Mouse (Mus musculus) intestine, postnatal 0 days (tissue): ENCODE measurements around the gene Itgb1bp2. TPM values are rescaled to one million over a fixed set of nuclear protein-coding genes. Genes with fewer than 3 reads are reported as not detected.
"Not testable (repeated sequence)": the region's sequence is repeated elsewhere in the genome, so short reads cannot be mapped to it uniquely, and the experiment has no call there.

Experiments used
- ATAC-seq: fragments of 200-750 bp; cut with Nextera tagmentation; 2 replicates; pipeline ENCODE4 v1.8.0; 2017; ENCODE audit warnings: mild to moderate bottlenecking, moderate TSS enrichment, moderate library complexity
- H3K27ac ChIP-seq: fragments of 300-500 bp; sonication (generic); 2 replicates; pipeline ENCODE4 v1.5.1; 2014; ENCODE audit warnings: mild to moderate bottlenecking, low read depth, low read length, moderate library complexity
- H3K27me3 ChIP-seq: fragments of 300-500 bp; sonication (generic); replicated peaks from 2 replicates; pipeline ENCODE4 v1.6.1; 2014; ENCODE audit warnings: low read length, mixed read lengths; ENCODE audit not compliant: control insufficient read depth, insufficient read depth
- H3K36me3 ChIP-seq: fragments of 300-500 bp; sonication (generic); 2 replicates; pipeline ENCODE4 v1.6.1; 2014; ENCODE audit warnings: mild to moderate bottlenecking, moderate library complexity; ENCODE audit not compliant: control insufficient read depth, insufficient read depth
- H3K4me1 ChIP-seq: fragments of 300-500 bp; sonication (generic); replicated peaks from 2 replicates; pipeline ENCODE4 v1.6.1; 2014; ENCODE audit warnings: antibody characterized with exemption, low read length, mixed read lengths; ENCODE audit not compliant: control insufficient read depth, insufficient read depth
- H3K4me2 ChIP-seq: fragments of 300-500 bp; sonication (generic); replicated peaks from 2 replicates; pipeline ENCODE4 v1.6.1; 2014; ENCODE audit warnings: low read depth, mild to moderate bottlenecking, moderate library complexity
- H3K4me3 ChIP-seq: fragments of 300-500 bp; sonication (generic); 2 replicates; pipeline ENCODE4 v1.5.1; 2014; ENCODE audit warnings: low read depth, low read length
- H3K9ac ChIP-seq: fragments of 300-500 bp; sonication (generic); 2 replicates; pipeline ENCODE4 v1.6.1; 2014; ENCODE audit warnings: mild to moderate bottlenecking, low read depth, low read length
- H3K9me3 ChIP-seq: fragments of 300-500 bp; sonication (generic); 2 replicates; pipeline ENCODE4 v1.6.1; 2016; ENCODE audit warnings: mixed run types; ENCODE audit not compliant: control insufficient read depth
- CTCF ChIP-seq: sonication (generic); IDR thresholded peaks from 2 replicates; pipeline ENCODE4 v1.5.1; 2016; ENCODE audit warnings: low read depth, mild to moderate bottlenecking, control low read depth, antibody characterized with exemption, moderate library complexity
- WGBS: fragments of 180-500 bp; shearing (Covaris S2); extraction: QIAGEN DNeasy Blood & Tissue Kit; methylation state at CpG from one replicate; pipeline ENCODE4 v1.1.7; 2014; 5-methylcytosine and 5-hydroxymethylcytosine counted together
- polyA plus RNA-seq: library from polyadenylated mRNA; unstranded; fragments of >200 nt; fragmentation: Nextera tagmentation; extraction: Ambion mirVana; gene quantifications from 2 replicates; pipeline ENCODE4 v1.2.1, GENCODE M21; 2015

Gene Itgb1bp2
- polyA plus RNA-seq, 1 experiment from 2014 or later, result 0.25 TPM

DNA sequence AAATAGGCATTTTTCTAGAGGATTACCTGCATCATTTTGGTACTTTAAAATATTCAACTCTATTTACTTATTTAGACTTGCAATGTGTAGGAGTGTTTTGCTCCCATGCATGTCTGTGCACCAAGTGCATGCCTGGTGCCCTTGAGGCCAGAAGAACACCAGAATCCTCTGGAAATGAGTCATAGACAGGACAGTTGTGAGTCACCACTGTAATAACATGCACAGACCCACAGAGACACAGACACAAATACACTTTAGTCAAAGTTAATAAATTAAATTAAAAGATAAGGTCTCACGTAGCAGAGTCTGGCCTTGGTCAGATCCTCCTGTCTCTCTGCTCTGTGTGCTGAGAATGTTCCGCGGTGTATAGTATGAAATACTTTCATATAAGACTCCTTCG, 23.3 kb downstream of the Itgb1bp2 start:
- no peaks in the 10 kb centered on the region; the same call in 1 of the 2 replicates for H3K36me3 ChIP-seq
- H3K27ac ChIP-seq, result no peak overlapping the region
- no peaks in the 10 kb centered on the region for H3K4me1 ChIP-seq
- H3K27me3 ChIP-seq, result no peaks in the 10 kb centered on the region
- ATAC-seq, result no peak
- H3K9ac ChIP-seq, result no peak overlapping the region
- no peak for TF ChIP-seq CTCF
- 90% methylated on average over 4 of the region's 4 CpGs for WGBS
- H3K4me3 ChIP-seq, result no peak overlapping the region
- H3K4me2 ChIP-seq, result no peak overlapping the region
- H3K9me3 ChIP-seq, result no peaks in the 10 kb centered on the region

DNA sequence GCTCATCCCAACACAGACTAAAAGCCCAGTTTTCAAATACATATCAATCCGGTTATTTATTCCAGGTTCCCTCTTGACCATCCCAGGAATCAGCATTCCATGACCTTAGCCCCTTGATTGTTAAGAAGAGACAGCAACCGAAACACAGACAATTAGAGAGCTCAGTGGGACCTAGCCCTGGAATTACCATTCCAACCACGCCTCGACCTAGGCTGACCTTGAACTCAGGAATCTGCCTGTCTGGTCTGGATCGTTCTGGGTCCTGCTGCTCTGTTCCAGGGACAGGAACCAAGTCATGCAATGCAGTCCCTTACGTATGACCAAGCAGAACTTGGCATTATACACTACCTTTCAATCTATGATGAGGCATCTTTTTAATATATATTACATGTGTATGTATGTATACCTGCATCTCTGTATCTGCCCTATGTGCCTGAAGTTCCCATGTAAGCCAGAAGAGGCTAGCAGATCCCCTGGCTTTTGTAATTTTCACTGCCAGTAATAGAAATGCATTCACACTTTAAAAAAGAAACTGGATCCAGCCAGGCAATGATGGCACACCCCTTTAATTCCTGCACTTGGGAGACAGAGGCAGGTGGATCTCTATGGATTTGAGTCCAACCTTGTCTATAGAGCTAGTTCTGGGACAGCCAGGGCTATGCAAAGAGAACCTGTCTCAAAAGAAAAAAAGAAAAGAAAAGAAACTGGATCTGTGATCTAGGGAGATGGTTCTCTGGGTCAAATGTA, 32.9 kb downstream of the Itgb1bp2 start:
- no peak for ATAC-seq
- Histone ChIP-seq H3K4me2 (no peak overlapping the region), H3K36me3 (no peaks in the 10 kb centered on the region), H3K27me3 (no peaks in the 10 kb centered on the region), H3K9ac (no peak overlapping the region), H3K27ac (no peak overlapping the region), H3K9me3 (no peaks in the 10 kb centered on the region), H3K4me3 (no peak overlapping the region), H3K4me1 (no peaks in the 10 kb centered on the region)
- WGBS, result 78% methylated on average over 6 of the region's 6 CpGs
- TF ChIP-seq CTCF, result no peak

DNA sequence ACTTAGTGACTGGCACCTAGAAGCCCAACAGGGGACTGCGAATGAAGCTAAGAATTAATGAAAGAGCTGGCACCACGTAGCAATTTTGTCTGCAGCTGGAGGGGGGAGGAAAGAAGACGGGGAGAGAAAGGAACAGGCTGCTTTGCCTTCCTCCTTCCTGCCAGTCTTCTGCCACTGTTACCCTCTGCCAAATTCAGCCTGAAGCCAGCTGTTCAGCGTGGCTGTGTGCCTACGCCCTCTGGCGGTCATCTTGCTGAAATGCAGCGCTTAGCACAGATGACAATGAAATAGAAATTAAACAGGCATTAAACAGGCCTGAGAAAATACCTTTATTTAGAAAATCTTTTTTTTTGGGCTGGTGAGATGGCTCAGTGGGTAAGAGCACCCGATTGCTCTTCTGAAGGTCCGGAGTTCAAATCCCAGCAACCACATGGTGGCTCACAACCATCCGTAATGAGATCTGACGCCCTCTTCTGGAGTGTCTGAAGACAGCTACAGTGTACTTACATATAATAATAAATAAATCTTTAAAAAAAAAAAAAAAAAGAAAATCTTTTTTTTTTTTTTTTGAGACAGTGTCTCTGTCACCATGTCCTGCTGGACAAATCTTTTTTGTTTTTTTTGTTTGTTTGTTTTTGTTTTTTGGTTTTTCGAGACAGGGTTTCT, 37.7 kb downstream of the Itgb1bp2 start:
- H3K27ac ChIP-seq, H3K9ac ChIP-seq, H3K4me1 ChIP-seq, ATAC-seq, H3K27me3 ChIP-seq, H3K4me2 ChIP-seq, H3K9me3 ChIP-seq, H3K4me3 ChIP-seq, H3K36me3 ChIP-seq: not testable (repeated sequence)
- TF ChIP-seq CTCF, result peak; percentile 81
- 29% methylated on average over 10 of the region's 12 CpGs for WGBS

Other genes with a start within 250 kb of the Itgb1bp2 start
- gene Snx12, start 226.5 kb upstream of the Itgb1bp2 start, polyA plus RNA-seq, result 44.3 and 44.9 TPM in 2 replicates
- 1.4 and 1.6 TPM in 2 replicates for gene Foxo4, start 194.6 kb upstream of the Itgb1bp2 start, polyA plus RNA-seq
- gene Gm614, start 185.1 kb upstream of the Itgb1bp2 start, polyA plus RNA-seq, result not detected in 2 replicates
- gene Il2rg, start 180.8 kb upstream of the Itgb1bp2 start, polyA plus RNA-seq, result 4.6 and 6.1 TPM in 2 replicates
- gene Gm20489, start 180.1 kb upstream of the Itgb1bp2 start, polyA plus RNA-seq, result not detected in 2 replicates
- gene Med12, start 175.1 kb upstream of the Itgb1bp2 start, polyA plus RNA-seq, result 13.9 and 14.0 TPM in 2 replicates
- 1.5 and 2.2 TPM in 2 replicates for gene Nlgn3, start 149.9 kb upstream of the Itgb1bp2 start, polyA plus RNA-seq
- gene Gjb1, start 72.7 kb upstream of the Itgb1bp2 start, polyA plus RNA-seq, result 105 and 119 TPM in 2 replicates
- 9.8 and 10.6 TPM in 2 replicates for gene Zmym3, start 28.2 kb upstream of the Itgb1bp2 start, polyA plus RNA-seq
- gene Nono, start 19.8 kb upstream of the Itgb1bp2 start, polyA plus RNA-seq, result 101 and 103 TPM in 2 replicates
- 3.2 and 3.5 TPM in 2 replicates for gene Taf1, start 83.6 kb downstream of the Itgb1bp2 start, polyA plus RNA-seq
- 38.5 and 38.7 TPM in 2 replicates for gene Ogt, start 191.0 kb downstream of the Itgb1bp2 start, polyA plus RNA-seq